9 mouse cellular contexts compared by ENCODE assay signal in the genomic region with DNA sequence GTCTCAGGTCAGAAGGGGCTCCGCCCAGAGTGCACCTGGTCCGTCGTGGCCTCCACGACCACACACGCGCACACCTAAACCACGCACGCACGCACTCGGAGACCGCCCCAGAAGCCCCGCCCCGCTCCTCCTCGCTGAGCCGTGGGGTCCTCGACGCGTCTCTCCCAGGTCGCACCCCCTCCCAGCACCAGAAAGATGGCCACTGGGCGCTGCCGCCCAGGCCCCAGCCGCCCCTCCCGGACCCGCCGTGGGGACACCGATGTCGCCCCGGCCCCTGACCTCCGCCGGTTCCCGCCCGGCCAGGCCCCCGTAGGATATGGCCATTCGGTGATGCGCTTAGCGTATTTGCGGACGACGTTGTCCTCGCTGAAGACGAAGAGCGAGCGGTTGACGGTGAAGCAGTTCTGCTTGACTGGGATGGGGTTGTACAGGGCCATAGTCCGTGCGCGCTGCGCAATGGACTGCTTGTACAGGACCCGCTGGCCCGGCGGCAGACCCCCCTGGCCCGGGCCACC. TPM values are rescaled to one million over a fixed set of nuclear protein-coding genes. Genes with fewer than 3 reads are reported as not detected.
A peak's percentile ranks its signal among the peaks of the same experiment; 100 is the strongest.
DNase-seq lines count a peak whose midpoint lies in the region; ATAC-seq and TF ChIP-seq lines count a peak whose summit lies in the region.
"Had no signal": no experiment of that assay in that cellular context is flagged by ENCODE, and none has a peak within 500 bp of the region (broad histone marks: within the 10 kb centered on the region; RNA-seq: fewer than 3 reads in every experiment).

No protein-coding gene starts in this region.

- no peak for DNase-seq in heart, postnatal 25 days (ENCODE audit: low spot score)
- no peak for DNase-seq in Patski (ENCODE audit: low read depth, low spot score)
- peak; percentile 45 to 47 for DNase-seq in layer of hippocampus, adult 2 months (ENCODE audit: low spot score in 2 of 2)
- peak; percentile 86 for DNase-seq in midbrain, embryonic 11.5 days (ENCODE audit: low spot score, missing footprints)
- peak; percentile 41 for DNase-seq in telencephalon, adult 2 months (ENCODE audit: low read depth, low spot score)

- TF ChIP-seq CTCF in Patski (IDR thresholded peaks at IDR 0.05): no peak
- no peak for TF ChIP-seq CTCF in embryonic fibroblast, embryonic 13.5 days (IDR thresholded peaks at IDR 0.05; ENCODE audit: borderline replicate concordance, insufficient read depth, low read length)
- TF ChIP-seq CTCF in layer of hippocampus, adult 2 months (conservative IDR thresholded peaks at IDR 0.05): no peak

- intact Hi-C loops in heart, postnatal 25 days (cut with DNase I): no loop called here

- H3K4me3 ChIP-seq in heart, embryonic 12.5 days: peak overlapping the region; percentile 61
- peak overlapping the region; percentile 30 for H3K4me3 ChIP-seq in embryonic fibroblast, embryonic 13.5 days (ENCODE audit: insufficient read depth, low read length)
- H3K4me3 ChIP-seq in layer of hippocampus, adult 2 months: peak overlapping the region; percentile 80
- H3K4me3 ChIP-seq in midbrain, embryonic 11.5 days (ENCODE audit: low read depth, low read length): peak overlapping the region; percentile 64

- no peaks in the 10 kb centered on the region for H3K9me3 ChIP-seq in heart, embryonic 12.5 days (replicated peaks)
- no peaks in the 10 kb centered on the region for H3K9me3 ChIP-seq in midbrain, embryonic 11.5 days (ENCODE audit: control insufficient read depth, low read length)

- H3K9ac ChIP-seq in heart, embryonic 12.5 days: 0 out of 2 replicates have a peak overlapping the region, but pooled peaks have one; percentile 29
- H3K9ac ChIP-seq in midbrain, embryonic 11.5 days (ENCODE audit: low read length): peak overlapping the region; percentile 60

- no peak overlapping the region for H3K27ac ChIP-seq in heart, embryonic 12.5 days (ENCODE audit: poor library complexity, severe bottlenecking)
- H3K27ac ChIP-seq in embryonic fibroblast, embryonic 13.5 days (ENCODE audit: insufficient read depth, low read length): no peak overlapping the region
- peak overlapping the region; percentile 91 for H3K27ac ChIP-seq in layer of hippocampus, adult 2 months
- H3K27ac ChIP-seq in midbrain, embryonic 11.5 days (ENCODE audit: low read depth, low read length): no peak overlapping the region

- H3K4me2 ChIP-seq in heart, embryonic 12.5 days: peak overlapping the region; percentile 96
- H3K4me2 ChIP-seq in midbrain, embryonic 11.5 days: peak overlapping the region; percentile 96

- TF ChIP-seq POLR2A in embryonic fibroblast, embryonic 13.5 days (IDR thresholded peaks at IDR 0.05; ENCODE audit: low read depth, low read length): no peak

- H3K36me3 ChIP-seq in heart, embryonic 12.5 days: no peaks in the 10 kb centered on the region
- H3K36me3 ChIP-seq in midbrain, embryonic 11.5 days (ENCODE audit: control insufficient read depth, insufficient read depth, low read length): no peaks in the 10 kb centered on the region

- peaks cover 43% of the 10 kb centered on the region for H3K27me3 ChIP-seq in heart, embryonic 12.5 days (replicated peaks)
- H3K27me3 ChIP-seq in Patski: peaks cover 44% of the 10 kb centered on the region
- H3K27me3 ChIP-seq in midbrain, embryonic 11.5 days (ENCODE audit: control insufficient read depth, insufficient read depth, low read length): peaks cover 21% of the 10 kb centered on the region

- WGBS in heart, embryonic 12.5 days: under 1% methylated on average over 52 of the region's 52 CpGs
- WGBS in midbrain, embryonic 11.5 days: under 1% methylated on average over 51 of the region's 52 CpGs

- peaks cover 15% of the 10 kb centered on the region for H3K4me1 ChIP-seq in heart, embryonic 12.5 days (replicated peaks)
- peaks cover 3% of the 10 kb centered on the region; the same call in 1 of the 2 replicates for H3K4me1 ChIP-seq in embryonic fibroblast, embryonic 13.5 days (ENCODE audit: control insufficient read depth, insufficient read depth, low read length)
- peaks cover 9% of the 10 kb centered on the region; the same call in 1 of the 2 replicates for H3K4me1 ChIP-seq in midbrain, embryonic 11.5 days (ENCODE audit: control insufficient read depth, insufficient read depth, low read length)

- in situ Hi-C loops in Patski (cut with MboI; ENCODE audit: low pct_unique_long_range_greater_than_20kb): no loop called here

- POLR2A ChIA-PET in Patski (lab: Charles Lee): no interaction called here

- CTCF ChIA-PET in Patski (lab: Charles Lee): no interaction called here

- peak; percentile 33 for ATAC-seq in heart, embryonic 12.5 days (ENCODE audit: insufficient number of reproducible peaks, low FRiP score)
- ATAC-seq in Patski: peak; percentile 53
- ATAC-seq in midbrain, embryonic 11.5 days (ENCODE audit: low FRiP score): peak; percentile 73
- ATAC-seq in activated CD4-positive, CD25-positive, alpha-beta regulatory T cell, adult 4 months: no peak

RNA-seq across cellular contexts. Expression of gene Cacna1b, which starts 0.4 kb away (rescaled TPM):
- 0.18 and 0.23 TPM in 2 replicates for polyA plus RNA-seq in heart, embryonic 12.5 days (2016; fragmentation: Nextera tagmentation; extraction: Ambion mirVana)
- under 1 TPM in 1 of 2 experiments, not detected in 1; 0.03 TPM for total RNA-seq in heart, postnatal 25 days (2021)
- 0.42 TPM for polyA plus RNA-seq in Patski (2021)
- 1.3 and 1.4 TPM in 2 replicates for polyA plus RNA-seq in embryonic fibroblast, embryonic 13.5 days (2011; ENCODE audit: insufficient read length, low read depth, missing spikeins)
- total RNA-seq in layer of hippocampus, adult 2 months (2021): 10 to 100 TPM; 77.2 to 79.7 TPM
- 1.2 and 1.7 TPM in 2 replicates for polyA plus RNA-seq in midbrain, embryonic 11.5 days (2014; fragmentation: Nextera tagmentation; extraction: Ambion mirVana)
- polyA plus RNA-seq in activated CD4-positive, CD25-positive, alpha-beta regulatory T cell, adult 4 months (2017; shearing (Covaris generic)): under 1 TPM in 1 of 2 experiments, not detected in 1; 0.45 TPM
- total RNA-seq: hematopoietic stem cell, adult 5-6 weeks had no signal

Comparison
In these comparisons a context has a peak if more than half of its experiments do, and no peak if none do; other contexts are left out.
1. H3K4me3 ChIP-seq: peak in every context shown above with its lines; median percentile 80 in layer of hippocampus, adult 2 months; 64 in midbrain, embryonic 11.5 days; 61 in heart, embryonic 12.5 days; 30 in embryonic fibroblast, embryonic 13.5 days.
2. DNase-seq: peak in layer of hippocampus, adult 2 months (2 of 2), midbrain, embryonic 11.5 days (single experiment) and telencephalon, adult 2 months (single experiment); none in heart, postnatal 25 days (single experiment) and Patski (single experiment).